Mouse (Mus musculus): ENCODE measurements around the gene Lgals2.

GRCm38 (mm10) chr15:78845867-78846266 is 9.5 kb downstream of the Lgals2 start:
- TF ChIP-seq POLR2A (IDR thresholded peaks at IDR 0.05; ENCODE audit: control insufficient read depth, extremely low read depth, insufficient read depth, low read length, poor library complexity) = no peak
- no peak for TF ChIP-seq CTCF (IDR thresholded peaks at IDR 0.05; ENCODE audit: borderline replicate concordance, control insufficient read depth, extremely low read depth, insufficient read depth, low read length, poor library complexity)

Data from thymus, adult 2 months (tissue).